ENCODE assay signal across 22 mouse cellular contexts in genomic region chr19:34730584-34730983, GRCm38 (mm10).
"Had no signal": no experiment of that assay in that cellular context is flagged by ENCODE, and none has a peak within 500 bp of the region (broad histone marks: within the 10 kb centered on the region; RNA-seq: fewer than 3 reads in every experiment).

No protein-coding gene starts in this region.

- H3K9ac ChIP-seq: heart, embryonic 13.5 days; heart, embryonic 15.5 days; hindbrain, embryonic 13.5 days; hindbrain, embryonic 15.5 days; limb, embryonic 13.5 days; limb, embryonic 15.5 days; liver, embryonic 12.5 days; liver, embryonic 14.5 days had no signal

- H3K27me3 ChIP-seq: heart, embryonic 13.5 days; heart, embryonic 15.5 days; hindbrain, embryonic 13.5 days; hindbrain, embryonic 15.5 days; limb, embryonic 13.5 days; limb, embryonic 15.5 days; liver, embryonic 12.5 days had no signal

- H3K4me2 ChIP-seq: heart, embryonic 13.5 days; heart, embryonic 15.5 days; hindbrain, embryonic 13.5 days; hindbrain, embryonic 15.5 days; limb, embryonic 13.5 days; limb, embryonic 15.5 days; liver, embryonic 12.5 days had no signal

- DNase-seq: gastrocnemius, postnatal 14 days; gastrocnemius, postnatal 36 days; heart, postnatal 14 days; heart, postnatal 36 days; kidney, adult 11 months; kidney, adult 2 months; kidney, postnatal 10 days; kidney, postnatal 25 days; kidney, postnatal 4 days had no signal

- H3K27ac ChIP-seq: heart, embryonic 10.5 days; heart, embryonic 13.5 days; heart, embryonic 15.5 days; hindbrain, embryonic 13.5 days; hindbrain, embryonic 15.5 days; hindbrain, postnatal 0 days; layer of hippocampus, adult 2 months; left cerebral cortex, adult 2 months; limb, embryonic 13.5 days; liver, embryonic 12.5 days; liver, embryonic 14.5 days had no signal

- H3K36me3 ChIP-seq: heart, embryonic 10.5 days; heart, embryonic 13.5 days; heart, embryonic 15.5 days; hindbrain, embryonic 13.5 days; hindbrain, embryonic 15.5 days; limb, embryonic 13.5 days; limb, embryonic 15.5 days; liver, embryonic 12.5 days had no signal

- H3K9me3 ChIP-seq: heart, embryonic 10.5 days; heart, embryonic 13.5 days; heart, embryonic 15.5 days; hindbrain, embryonic 13.5 days; hindbrain, embryonic 15.5 days; limb, embryonic 13.5 days; limb, embryonic 15.5 days; liver, embryonic 12.5 days had no signal

- ATAC-seq: hindbrain, postnatal 0 days; intestine, embryonic 16.5 days; liver, embryonic 12.5 days had no signal

- H3K4me3 ChIP-seq: heart, embryonic 10.5 days; heart, embryonic 13.5 days; heart, embryonic 15.5 days; hindbrain, embryonic 13.5 days; hindbrain, embryonic 15.5 days; layer of hippocampus, adult 2 months; left cerebral cortex, adult 2 months; limb, embryonic 13.5 days; limb, embryonic 15.5 days; liver, embryonic 12.5 days had no signal

- H3K4me1 ChIP-seq: hindbrain, embryonic 13.5 days; hindbrain, embryonic 15.5 days; limb, embryonic 15.5 days had no signal
